Mouse (Mus musculus) kidney, embryonic 14.5 days (tissue): Measurements from ENCODE around the gene Lsg1. TPM values are rescaled to one million over a fixed set of nuclear protein-coding genes. Genes with fewer than 3 reads are reported as not detected.

Experiments
- ATAC-seq: fragments of 200-750 bp; cut with Nextera tagmentation; 2 replicates; pipeline ENCODE4 v1.8.0; 2017; ENCODE audit warnings: moderate number of reproducible peaks, mild to moderate bottlenecking, moderate TSS enrichment, moderate library complexity; ENCODE audit not compliant: low FRiP score, low TSS enrichment
- H3K27ac ChIP-seq: fragments of 300-500 bp; sonication (generic); 2 replicates; pipeline ENCODE4 v1.5.1; 2014; ENCODE audit warnings: low read depth, mild to moderate bottlenecking, low read length, moderate library complexity, mixed read lengths
- H3K27me3 ChIP-seq: fragments of 300-500 bp; sonication (generic); 2 replicates; pipeline ENCODE4 v1.6.1; 2014; ENCODE audit warnings: mild to moderate bottlenecking, low read length; ENCODE audit not compliant: control insufficient read depth, insufficient read depth
- H3K36me3 ChIP-seq: fragments of 300-500 bp; sonication (generic); 2 replicates; pipeline ENCODE4 v1.6.1; 2014; ENCODE audit warnings: low read length, mixed read lengths; ENCODE audit not compliant: control insufficient read depth, insufficient read depth
- H3K4me1 ChIP-seq: fragments of 300-500 bp; sonication (generic); 2 replicates; pipeline ENCODE4 v1.6.1; 2014; ENCODE audit warnings: low read length, mixed read lengths; ENCODE audit not compliant: control insufficient read depth, insufficient read depth
- H3K4me2 ChIP-seq: fragments of 300-500 bp; sonication (generic); replicated peaks from 2 replicates; pipeline ENCODE4 v1.6.1; 2014; ENCODE audit warnings: low read depth, mild to moderate bottlenecking, low read length
- H3K4me3 ChIP-seq: fragments of 300-500 bp; sonication (generic); 2 replicates; pipeline ENCODE4 v1.5.1; 2014; ENCODE audit warnings: mild to moderate bottlenecking, low read length
- H3K9ac ChIP-seq: fragments of 300-500 bp; sonication (generic); 2 replicates; pipeline ENCODE4 v1.6.1; 2014; ENCODE audit warnings: low read depth, mild to moderate bottlenecking, low read length, moderate library complexity
- H3K9me3 ChIP-seq: fragments of 300-500 bp; sonication (generic); 2 replicates; pipeline ENCODE4 v1.6.1; 2016; ENCODE audit warnings: low read length; ENCODE audit not compliant: control insufficient read depth
- whole genome bisulfite sequencing: fragments of 180-500 bp; shearing (Covaris S2); extraction: QIAGEN DNeasy Blood & Tissue Kit; methylation state at CpG from one replicate; pipeline ENCODE4 v1.1.7; 2014; 5-methylcytosine and 5-hydroxymethylcytosine counted together
- polyA plus RNA-seq: library from polyadenylated mRNA; unstranded; fragments of >200 nt; fragmentation: Nextera tagmentation; extraction: Ambion mirVana; gene quantifications from 2 replicates; pipeline ENCODE4 v1.2.1, GENCODE M21; 2014

The Lsg1 gene
- polyA plus RNA-seq, 1 experiment from 2014 or later, result 74.8 TPM

- 93% methylated on average over 4 of the region's 4 CpGs for WGBS
- H3K27me3 ChIP-seq, result no peaks in the 10 kb centered on the region
- no peak for ATAC-seq
- peaks cover 85% of the 10 kb centered on the region for H3K36me3 ChIP-seq
- no peaks in the 10 kb centered on the region for H3K4me1 ChIP-seq
- H3K27ac ChIP-seq, result no peak overlapping the region
- H3K9ac ChIP-seq, result no peak overlapping the region
- no peak overlapping the region for H3K4me2 ChIP-seq
- H3K4me3 ChIP-seq, result no peak overlapping the region
- no peaks in the 10 kb centered on the region for H3K9me3 ChIP-seq
These were observed 17.2 kb downstream of the Lsg1 start for GRCm38 (mm10) chr16:30570173-30570572.

DNA sequence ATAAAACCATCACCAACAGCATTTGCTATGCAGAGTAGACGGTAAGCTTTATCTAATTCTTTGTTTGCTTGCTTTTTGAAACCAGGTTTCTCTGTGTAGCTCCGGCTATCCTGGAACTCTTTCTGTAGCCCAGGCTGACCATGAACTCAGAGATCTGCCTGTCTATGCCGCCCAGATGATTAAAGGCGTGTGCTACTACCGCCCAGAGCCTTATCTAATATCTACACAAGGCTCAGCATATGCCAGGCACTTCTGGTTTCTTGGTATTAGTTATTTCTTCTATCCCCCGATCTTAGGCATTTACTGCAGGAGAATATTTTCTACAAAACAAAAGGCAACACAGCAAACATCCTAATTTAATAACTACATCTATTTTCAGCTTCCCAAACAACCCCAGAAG is 21.8 kb downstream of the Lsg1 start:
- Histone ChIP-seq H3K4me3 (no peak overlapping the region), H3K27ac (no peak overlapping the region), H3K9me3 (no peaks in the 10 kb centered on the region), H3K36me3 (peaks cover 87% of the 10 kb centered on the region), H3K4me2 (no peak overlapping the region), H3K4me1 (no peaks in the 10 kb centered on the region), H3K9ac (no peak overlapping the region), H3K27me3 (no peaks in the 10 kb centered on the region)
- 92% methylated on average over 6 of the region's 6 CpGs for WGBS
- ATAC-seq, result no peak

DNA sequence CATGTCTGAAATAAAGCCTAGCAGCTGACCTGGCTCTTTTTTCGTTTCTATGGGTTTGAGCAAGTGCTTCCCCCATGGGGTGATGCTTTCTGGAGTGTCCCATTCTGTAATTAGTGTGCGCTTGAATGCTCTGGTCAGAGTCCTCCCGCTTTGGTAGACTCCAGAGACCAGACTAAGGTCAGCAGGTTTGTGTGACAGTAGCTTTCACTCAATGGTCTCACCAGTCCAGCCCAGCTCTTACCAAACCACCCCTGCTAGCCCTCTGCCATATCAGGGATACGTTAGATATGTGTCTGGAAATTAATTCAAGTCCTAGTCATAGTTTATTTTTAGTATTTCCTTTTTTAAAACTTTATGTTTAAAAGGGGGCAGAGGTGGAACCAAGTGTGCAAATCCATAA is 26.8 kb downstream of the Lsg1 start:
- H3K9me3 ChIP-seq, result peaks cover under 1% of the 10 kb centered on the region; the same call in 1 of the 2 replicates
- H3K36me3 ChIP-seq, result peaks cover 68% of the 10 kb centered on the region
- H3K4me3 ChIP-seq, result no peak overlapping the region
- 93% methylated on average over 4 of the region's 4 CpGs for WGBS
- no peak for ATAC-seq
- H3K4me2 ChIP-seq, result no peak overlapping the region
- no peak overlapping the region for H3K9ac ChIP-seq
- H3K27me3 ChIP-seq, result no peaks in the 10 kb centered on the region
- no peaks in the 10 kb centered on the region for H3K4me1 ChIP-seq
- H3K27ac ChIP-seq, result no peak overlapping the region

GRCm38 (mm10) chr16:30559312-30559992 is 27.9 kb downstream of the Lsg1 start:
- H3K9ac ChIP-seq, result no peak overlapping the region
- H3K4me1 ChIP-seq, result no peaks in the 10 kb centered on the region
- no peaks in the 10 kb centered on the region for H3K27me3 ChIP-seq
- H3K27ac ChIP-seq, result no peak overlapping the region
- H3K4me3 ChIP-seq, result no peak overlapping the region
- no peak overlapping the region for H3K4me2 ChIP-seq
- WGBS, result 92% methylated on average over 5 of the region's 5 CpGs
- no peak for ATAC-seq
- H3K9me3 ChIP-seq, result peaks cover 8% of the 10 kb centered on the region
- H3K36me3 ChIP-seq, result peaks cover 59% of the 10 kb centered on the region

DNA sequence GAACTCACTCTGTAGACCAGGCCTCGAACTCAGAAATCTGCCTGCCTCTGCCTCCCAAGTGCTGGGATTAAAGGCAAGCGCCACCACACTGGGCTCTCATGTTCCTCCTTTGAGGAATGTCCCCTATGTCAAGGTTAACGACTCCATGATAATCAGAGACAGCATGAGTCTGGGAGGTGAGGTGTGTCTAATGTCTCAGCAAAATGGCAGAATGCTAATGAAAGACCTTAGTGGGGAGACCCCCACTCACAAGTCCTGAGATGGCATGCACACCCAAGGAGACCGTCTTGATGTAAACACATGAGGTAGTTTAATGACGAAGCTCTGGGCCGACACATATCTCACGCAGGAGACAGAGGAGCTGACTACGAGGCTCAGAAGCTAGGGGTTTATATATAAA is 33.3 kb downstream of the Lsg1 start:
- H3K9ac ChIP-seq, result no peak overlapping the region
- no peaks in the 10 kb centered on the region for H3K27me3 ChIP-seq
- no peak overlapping the region for H3K4me3 ChIP-seq
- WGBS, result 97% methylated on average over 8 of the region's 8 CpGs
- peaks cover 11% of the 10 kb centered on the region; the same call in 1 of the 2 replicates for H3K4me1 ChIP-seq
- no peak overlapping the region for H3K4me2 ChIP-seq
- peaks cover 9% of the 10 kb centered on the region; the same call in 1 of the 2 replicates for H3K36me3 ChIP-seq
- ATAC-seq, result no peak
- H3K27ac ChIP-seq, result no peak overlapping the region
- peaks cover 12% of the 10 kb centered on the region for H3K9me3 ChIP-seq

DNA sequence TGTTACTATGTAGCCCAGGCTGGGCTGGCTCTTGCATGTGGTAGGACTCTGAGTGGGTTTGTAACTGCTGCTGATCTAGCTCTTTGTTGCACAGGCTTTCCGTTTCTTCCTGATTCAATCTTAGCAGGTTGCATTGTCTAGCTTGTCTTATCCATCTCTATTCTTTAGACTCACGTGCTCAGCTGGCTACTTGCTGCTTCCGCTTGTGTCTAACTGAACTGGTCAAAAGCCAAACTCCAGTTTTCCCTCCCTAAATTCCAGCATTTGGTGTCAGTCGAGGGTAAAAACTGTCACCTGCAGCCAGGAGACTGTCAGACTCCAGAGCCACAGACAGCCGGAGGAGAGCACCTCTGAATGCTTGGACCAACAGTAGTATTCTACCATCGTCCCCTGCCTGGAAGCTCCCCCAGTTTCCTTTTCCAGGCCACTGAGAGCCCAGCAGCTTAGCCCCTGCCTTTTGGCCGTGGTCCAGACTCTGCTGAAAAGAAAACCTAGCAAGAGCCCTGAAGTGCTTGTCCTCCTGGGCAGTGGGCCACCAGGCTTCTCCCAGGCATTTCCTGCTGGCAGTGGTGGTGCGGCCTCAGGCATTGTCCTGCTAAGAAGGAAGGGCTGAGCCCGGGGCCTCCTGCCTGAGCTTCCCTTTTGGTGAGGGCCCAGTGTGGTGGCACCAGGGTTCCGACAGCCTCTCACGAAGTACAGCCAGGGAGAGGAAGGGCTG is 34.6 kb downstream of the Lsg1 start:
- Histone ChIP-seq H3K27me3 (no peaks in the 10 kb centered on the region), H3K9ac (no peak overlapping the region; the same call in 1 of the 2 replicates), H3K4me1 (peaks cover 11% of the 10 kb centered on the region; the same call in 1 of the 2 replicates), H3K36me3 (no peaks in the 10 kb centered on the region), H3K4me2 (no peak overlapping the region), H3K27ac (peak overlapping the region; percentile 80), H3K4me3 (no peak overlapping the region), H3K9me3 (peaks cover 12% of the 10 kb centered on the region)
- no peak for ATAC-seq
- 31% methylated on average over 11 of the region's 11 CpGs for WGBS

- WGBS, result 4% methylated on average over 14 of the region's 14 CpGs
- Histone ChIP-seq H3K4me1 (peaks cover 11% of the 10 kb centered on the region; the same call in 1 of the 2 replicates), H3K27me3 (no peaks in the 10 kb centered on the region), H3K4me3 (peak within 1 kb of the TSS; percentile 79), H3K9ac (peak within 1 kb of the TSS; percentile 94), H3K4me2 (peak within 1 kb of the TSS; percentile 85), H3K27ac (0 out of 2 replicates have a peak within 1 kb of the TSS, but pooled peaks have one; percentile 3), H3K9me3 (peaks cover 12% of the 10 kb centered on the region), H3K36me3 (peaks cover 7% of the 10 kb centered on the region; the same call in 1 of the 2 replicates)
- ATAC-seq, result peak; percentile 52
These were observed 36.6 kb downstream of the Lsg1 start, which contains the start of gene Tmem44 for GRCm38 (mm10) chr16:30550748-30551192. Tmem44 (minus strand) TSS chr16:30550842.

GRCm38 (mm10) chr16:30549966-30550747 is 37.2 kb downstream of the Lsg1 start:
- ATAC-seq, result peak; percentile 92
- Histone ChIP-seq H3K27ac (0 out of 2 replicates have a peak overlapping the region, but pooled peaks have one; percentile 3), H3K9me3 (peaks cover 7% of the 10 kb centered on the region), H3K27me3 (no peaks in the 10 kb centered on the region), H3K4me1 (peaks cover 11% of the 10 kb centered on the region; the same call in 1 of the 2 replicates), H3K4me3 (peak overlapping the region; percentile 79), H3K4me2 (peak overlapping the region; percentile 85), H3K9ac (peak overlapping the region; percentile 94), H3K36me3 (peaks cover 7% of the 10 kb centered on the region; the same call in 1 of the 2 replicates)
- WGBS, result under 1% methylated on average over 63 of the region's 63 CpGs
